Mouse (Mus musculus) neural tube, embryonic 11.5 days (tissue): ENCODE results near the gene Prkn. TPM values are rescaled to one million over a fixed set of nuclear protein-coding genes. Genes with fewer than 3 reads are reported as not detected.
A peak's percentile ranks its signal among the peaks of the same experiment; 100 is the strongest.

Experiments
- ATAC-seq: fragments of 200-750 bp; cut with Nextera tagmentation; 2 replicates; pipeline ENCODE4 v1.8.0; 2017; ENCODE audit warnings: moderate number of reproducible peaks, mild to moderate bottlenecking, moderate TSS enrichment, moderate library complexity; ENCODE audit not compliant: insufficient read depth, low FRiP score, low TSS enrichment
- DNase-seq: peaks from one replicate; pipeline ENCODE4 v3.0.0-alpha.2; 2015; ENCODE audit warnings: low spot score
- H3K27ac ChIP-seq: fragments of 300-500 bp; sonication (generic); 2 replicates; pipeline ENCODE4 v1.5.1; 2014; ENCODE audit warnings: low read depth, mild to moderate bottlenecking, low read length
- H3K27me3 ChIP-seq: fragments of 300-500 bp; sonication (generic); 2 replicates; pipeline ENCODE4 v1.6.1; 2014; ENCODE audit warnings: mild to moderate bottlenecking, low read length, mixed read lengths; ENCODE audit not compliant: control insufficient read depth, insufficient read depth
- H3K36me3 ChIP-seq: fragments of 300-500 bp; sonication (generic); 2 replicates; pipeline ENCODE4 v1.6.1; 2014; ENCODE audit warnings: mild to moderate bottlenecking, low read length, moderate library complexity, mixed read lengths; ENCODE audit not compliant: control insufficient read depth, insufficient read depth
- H3K4me1 ChIP-seq: fragments of 300-500 bp; sonication (generic); 2 replicates; pipeline ENCODE4 v1.6.1; 2014; ENCODE audit warnings: low read length, mixed read lengths; ENCODE audit not compliant: control insufficient read depth, insufficient read depth
- H3K4me2 ChIP-seq: fragments of 300-500 bp; sonication (generic); 2 replicates; pipeline ENCODE4 v1.6.1; 2014; ENCODE audit warnings: low read depth, mild to moderate bottlenecking, moderate library complexity
- H3K4me3 ChIP-seq: fragments of 300-500 bp; sonication (generic); 2 replicates; pipeline ENCODE4 v1.5.1; 2014; ENCODE audit warnings: low read depth, low read length
- H3K9ac ChIP-seq: fragments of 300-500 bp; sonication (generic); 2 replicates; pipeline ENCODE4 v1.6.1; 2014; ENCODE audit warnings: mild to moderate bottlenecking, low read length
- H3K9me3 ChIP-seq: fragments of 300-500 bp; sonication (generic); 2 replicates; pipeline ENCODE4 v1.6.1; 2016; ENCODE audit warnings: low read length; ENCODE audit not compliant: control insufficient read depth
- WGBS: fragments of 180-500 bp; shearing (Covaris S2); extraction: QIAGEN DNeasy Blood & Tissue Kit; methylation state at CpG from one replicate; pipeline ENCODE4 v1.1.7; 2014; 5-methylcytosine and 5-hydroxymethylcytosine counted together
- polyA plus RNA-seq: library from polyadenylated mRNA; unstranded; fragments of >200 nt; fragmentation: Nextera tagmentation; extraction: Ambion mirVana; gene quantifications from 2 replicates; pipeline ENCODE4 v1.2.1, GENCODE M21; 2014

The Prkn gene
- polyA plus RNA-seq, 1 experiment from 2014 or later = 1.4 TPM

- Histone ChIP-seq H3K27ac (no peak overlapping the region), H3K36me3 (no peaks in the 10 kb centered on the region), H3K4me2 (no peak overlapping the region), H3K27me3 (no peaks in the 10 kb centered on the region), H3K9me3 (no peaks in the 10 kb centered on the region), H3K4me1 (no peaks in the 10 kb centered on the region), H3K9ac (no peak overlapping the region), H3K4me3 (no peak overlapping the region)
- 79% methylated on average over 2 of the region's 2 CpGs for WGBS
- DNase-seq = no peak
- ATAC-seq = no peak
Observed at GRCm38 (mm10) chr17:10947614-10948013, 107.4 kb downstream of the Prkn start.

- ATAC-seq (no peak), DNase-seq (peak; percentile 35)
- H3K4me3 ChIP-seq = no peak overlapping the region
- H3K4me2 ChIP-seq = no peak overlapping the region
- H3K9me3 ChIP-seq = no peaks in the 10 kb centered on the region
- no peak overlapping the region for H3K9ac ChIP-seq
- WGBS = 25% methylated on average over 10 of the region's 10 CpGs
- H3K27ac ChIP-seq = no peak overlapping the region
- no peaks in the 10 kb centered on the region for H3K36me3 ChIP-seq
- no peaks in the 10 kb centered on the region for H3K27me3 ChIP-seq
- no peaks in the 10 kb centered on the region; the same call in 1 of the 2 replicates for H3K4me1 ChIP-seq
Observed at GRCm38 (mm10) chr17:10959066-10959864, 119.1 kb downstream of the Prkn start.

GRCm38 (mm10) chr17:10962151-10962550, 122.0 kb downstream of the Prkn start:
- no peaks in the 10 kb centered on the region for H3K36me3 ChIP-seq
- no peak overlapping the region for H3K27ac ChIP-seq
- H3K4me2 ChIP-seq = no peak overlapping the region
- WGBS = 86% methylated on average over 5 of the region's 5 CpGs
- no peak overlapping the region for H3K9ac ChIP-seq
- no peaks in the 10 kb centered on the region; the same call in 1 of the 2 replicates for H3K4me1 ChIP-seq
- H3K27me3 ChIP-seq = no peaks in the 10 kb centered on the region
- DNase-seq (no peak), ATAC-seq (no peak)
- H3K9me3 ChIP-seq = no peaks in the 10 kb centered on the region
- no peak overlapping the region for H3K4me3 ChIP-seq

- Histone ChIP-seq H3K36me3 (no peaks in the 10 kb centered on the region), H3K9me3 (no peaks in the 10 kb centered on the region), H3K4me2 (no peak overlapping the region), H3K4me1 (no peaks in the 10 kb centered on the region), H3K27me3 (no peaks in the 10 kb centered on the region), H3K4me3 (no peak overlapping the region), H3K9ac (no peak overlapping the region), H3K27ac (no peak overlapping the region)
- no peak for ATAC-seq
- no peak for DNase-seq
- WGBS = 68% methylated on average over 4 of the region's 4 CpGs
Observed at GRCm38 (mm10) chr17:10982136-10982535, 142.0 kb downstream of the Prkn start.

- 91% methylated on average over 4 of the region's 4 CpGs for whole genome bisulfite sequencing
- no peak overlapping the region for H3K4me3 ChIP-seq
- H3K4me2 ChIP-seq = no peak overlapping the region
- no peak overlapping the region for H3K9ac ChIP-seq
- no peak overlapping the region for H3K27ac ChIP-seq
- ATAC-seq (no peak), DNase-seq (no peak)
- no peaks in the 10 kb centered on the region for H3K9me3 ChIP-seq
- H3K27me3 ChIP-seq = no peaks in the 10 kb centered on the region
- H3K4me1 ChIP-seq = no peaks in the 10 kb centered on the region
- no peaks in the 10 kb centered on the region for H3K36me3 ChIP-seq
Observed at GRCm38 (mm10) chr17:10987040-10987439, 146.9 kb downstream of the Prkn start.

- Histone ChIP-seq H3K9me3 (no peaks in the 10 kb centered on the region), H3K4me2 (no peak overlapping the region), H3K4me1 (no peaks in the 10 kb centered on the region), H3K27me3 (no peaks in the 10 kb centered on the region), H3K9ac (no peak overlapping the region), H3K27ac (no peak overlapping the region), H3K36me3 (no peaks in the 10 kb centered on the region), H3K4me3 (no peak overlapping the region)
- 69% methylated on average over 5 of the region's 5 CpGs for WGBS
- DNase-seq (peak; percentile 15), ATAC-seq (no peak)
Observed at GRCm38 (mm10) chr17:10997291-10997690, 157.1 kb downstream of the Prkn start.

GRCm38 (mm10) chr17:11023371-11023770, 183.2 kb downstream of the Prkn start:
- no peak overlapping the region for H3K27ac ChIP-seq
- H3K4me3 ChIP-seq = no peak overlapping the region
- no peak overlapping the region for H3K4me2 ChIP-seq
- no peak for DNase-seq
- ATAC-seq = no peak
- H3K27me3 ChIP-seq = no peaks in the 10 kb centered on the region
- H3K4me1 ChIP-seq = no peaks in the 10 kb centered on the region
- H3K9me3 ChIP-seq = no peaks in the 10 kb centered on the region
- no peak overlapping the region for H3K9ac ChIP-seq
- WGBS = 92% methylated on average over 2 of the region's 2 CpGs
- no peaks in the 10 kb centered on the region for H3K36me3 ChIP-seq

GRCm38 (mm10) chr17:11029348-11029747, 189.2 kb downstream of the Prkn start:
- no peak overlapping the region for H3K4me3 ChIP-seq
- no peaks in the 10 kb centered on the region for H3K9me3 ChIP-seq
- no peaks in the 10 kb centered on the region for H3K36me3 ChIP-seq
- H3K27me3 ChIP-seq = no peaks in the 10 kb centered on the region
- DNase-seq (no peak), ATAC-seq (no peak)
- H3K9ac ChIP-seq = no peak overlapping the region
- H3K4me2 ChIP-seq = no peak overlapping the region
- H3K27ac ChIP-seq = no peak overlapping the region
- H3K4me1 ChIP-seq = no peaks in the 10 kb centered on the region
- WGBS = 93% methylated on average over 4 of the region's 4 CpGs

GRCm38 (mm10) chr17:11030936-11031335, 190.8 kb downstream of the Prkn start:
- H3K27me3 ChIP-seq = no peaks in the 10 kb centered on the region
- DNase-seq (no peak), ATAC-seq (no peak)
- no peak overlapping the region for H3K4me2 ChIP-seq
- no peaks in the 10 kb centered on the region for H3K4me1 ChIP-seq
- no peaks in the 10 kb centered on the region for H3K36me3 ChIP-seq
- no peaks in the 10 kb centered on the region for H3K9me3 ChIP-seq
- no peak overlapping the region for H3K9ac ChIP-seq
- 91% methylated on average over 4 of the region's 4 CpGs for WGBS
- no peak overlapping the region for H3K4me3 ChIP-seq
- H3K27ac ChIP-seq = no peak overlapping the region
